Mouse (Mus musculus): ENCODE results near the gene Actl10.

- TF ChIP-seq CTCF (IDR thresholded peaks at IDR 0.05) (no peak), EP300 (IDR thresholded peaks at IDR 0.05) (no peak)
These were observed 3.7 kb downstream of the Actl10 start for GRCm38 (mm10) chr2:154555235-154555634.
